Mouse (Mus musculus) forebrain, embryonic 16.5 days (tissue): ENCODE data around the gene Ypel1. TPM values are rescaled to one million over a fixed set of nuclear protein-coding genes. Genes with fewer than 3 reads are reported as not detected.

Experiments used
- ATAC-seq: fragments of 200-750 bp; cut with Nextera tagmentation; 2 replicates; pipeline ENCODE4 v1.8.0; 2017; ENCODE audit warnings: mild to moderate bottlenecking, moderate library complexity
- H3K27ac ChIP-seq: fragments of 300-500 bp; sonication (generic); 2 replicates; pipeline ENCODE4 v1.5.1; 2014; ENCODE audit warnings: low read length, control low read depth
- H3K27me3 ChIP-seq: fragments of 300-500 bp; sonication (generic); replicated peaks from 2 replicates; pipeline ENCODE4 v1.6.1; 2014; ENCODE audit warnings: low read length; ENCODE audit not compliant: control insufficient read depth, insufficient read depth
- H3K36me3 ChIP-seq: fragments of 300-500 bp; sonication (generic); 2 replicates; pipeline ENCODE4 v1.6.1; 2014; ENCODE audit not compliant: control insufficient read depth, insufficient read depth
- H3K4me1 ChIP-seq: fragments of 300-500 bp; sonication (generic); replicated peaks from 2 replicates; pipeline ENCODE4 v1.6.1; 2014; ENCODE audit warnings: low read length; ENCODE audit not compliant: control insufficient read depth, insufficient read depth
- H3K4me2 ChIP-seq: fragments of 300-500 bp; sonication (generic); 2 replicates; pipeline ENCODE4 v1.6.1; 2014; ENCODE audit warnings: mild to moderate bottlenecking, low read length, control low read depth
- H3K4me3 ChIP-seq: fragments of 300-500 bp; sonication (generic); replicated peaks from 2 replicates; pipeline ENCODE4 v1.5.1; 2014; ENCODE audit warnings: mild to moderate bottlenecking, low read length, control low read depth
- H3K9ac ChIP-seq: fragments of 300-500 bp; sonication (generic); replicated peaks from 2 replicates; pipeline ENCODE4 v1.6.1; 2014; ENCODE audit warnings: low read depth, low read length, control low read depth
- H3K9me3 ChIP-seq: fragments of 300-500 bp; sonication (generic); 2 replicates; pipeline ENCODE4 v1.6.1; 2016; ENCODE audit warnings: low read length; ENCODE audit not compliant: control insufficient read depth
- WGBS: fragments of 180-500 bp; shearing (Covaris S2); extraction: QIAGEN DNeasy Blood & Tissue Kit; methylation state at CpG from one replicate; pipeline ENCODE4 v1.1.7; 2014; 5-methylcytosine and 5-hydroxymethylcytosine counted together
- polyA plus RNA-seq: library from polyadenylated mRNA; unstranded; fragments of >200 nt; fragmentation: Nextera tagmentation; extraction: Ambion mirVana; gene quantifications from 2 replicates; pipeline ENCODE4 v1.2.1, GENCODE M21; 2015

Gene Ypel1
- polyA plus RNA-seq, 1 experiment from 2014 or later = 173 TPM

GRCm38 (mm10) chr16:17082121-17082792 lies 12.8 kb downstream of the Ypel1 start:
- no peak overlapping the region for H3K4me2 ChIP-seq
- H3K4me1 ChIP-seq = peaks cover 7% of the 10 kb centered on the region
- H3K27ac ChIP-seq = no peak overlapping the region
- no peaks in the 10 kb centered on the region for H3K9me3 ChIP-seq
- WGBS = 86% methylated on average over 6 of the region's 6 CpGs
- H3K36me3 ChIP-seq = peaks cover 42% of the 10 kb centered on the region
- ATAC-seq = no peak
- no peak overlapping the region for H3K9ac ChIP-seq
- H3K4me3 ChIP-seq = no peak overlapping the region
- H3K27me3 ChIP-seq = no peaks in the 10 kb centered on the region

- no peaks in the 10 kb centered on the region for H3K27me3 ChIP-seq
- ATAC-seq = no peak
- H3K27ac ChIP-seq = no peak overlapping the region
- no peak overlapping the region for H3K4me2 ChIP-seq
- no peak overlapping the region for H3K4me3 ChIP-seq
- H3K36me3 ChIP-seq = peaks cover 58% of the 10 kb centered on the region
- whole genome bisulfite sequencing = 93% methylated on average over 4 of the region's 4 CpGs
- H3K9me3 ChIP-seq = no peaks in the 10 kb centered on the region
- H3K9ac ChIP-seq = no peak overlapping the region
- H3K4me1 ChIP-seq = no peaks in the 10 kb centered on the region
These were observed 16.1 kb downstream of the Ypel1 start for GRCm38 (mm10) chr16:17085636-17086035.

GRCm38 (mm10) chr16:17086241-17086640 lies 16.7 kb downstream of the Ypel1 start:
- Histone ChIP-seq H3K9me3 (no peaks in the 10 kb centered on the region), H3K4me2 (no peak overlapping the region), H3K27ac (no peak overlapping the region), H3K4me3 (no peak overlapping the region), H3K4me1 (no peaks in the 10 kb centered on the region), H3K36me3 (peaks cover 61% of the 10 kb centered on the region), H3K9ac (no peak overlapping the region), H3K27me3 (no peaks in the 10 kb centered on the region)
- WGBS = 89% methylated on average over 3 of the region's 3 CpGs
- no peak for ATAC-seq

- Histone ChIP-seq H3K36me3 (peaks cover 62% of the 10 kb centered on the region), H3K4me2 (no peak overlapping the region), H3K4me1 (no peaks in the 10 kb centered on the region), H3K4me3 (no peak overlapping the region), H3K27me3 (no peaks in the 10 kb centered on the region), H3K9ac (no peak overlapping the region), H3K27ac (no peak overlapping the region), H3K9me3 (no peaks in the 10 kb centered on the region)
- ATAC-seq = no peak
- WGBS = 75% methylated on average over 13 of the region's 13 CpGs
These were observed 17.2 kb downstream of the Ypel1 start for GRCm38 (mm10) chr16:17086669-17087193.

- Histone ChIP-seq H3K4me1 (no peaks in the 10 kb centered on the region), H3K27me3 (no peaks in the 10 kb centered on the region), H3K9me3 (no peaks in the 10 kb centered on the region), H3K9ac (no peak overlapping the region), H3K36me3 (peaks cover 56% of the 10 kb centered on the region), H3K4me2 (no peak overlapping the region), H3K4me3 (no peak overlapping the region), H3K27ac (no peak overlapping the region)
- ATAC-seq = peak; percentile 27; the same call in 1 of the 2 replicates
- WGBS = 73% methylated on average over 3 of the region's 3 CpGs
These were observed 18.9 kb downstream of the Ypel1 start for GRCm38 (mm10) chr16:17088346-17088745.

- 94% methylated on average over 3 of the region's 3 CpGs for WGBS
These were observed 27.4 kb downstream of the Ypel1 start for GRCm38 (mm10) chr16:17096938-17097337.

GRCm38 (mm10) chr16:17102630-17103220 lies 33.2 kb downstream of the Ypel1 start:
- Histone ChIP-seq H3K4me2 (no peak overlapping the region), H3K4me3 (no peak overlapping the region), H3K4me1 (peaks cover 13% of the 10 kb centered on the region), H3K9ac (no peak overlapping the region), H3K27me3 (no peaks in the 10 kb centered on the region), H3K27ac (no peak overlapping the region), H3K36me3 (peaks cover 19% of the 10 kb centered on the region), H3K9me3 (no peaks in the 10 kb centered on the region)
- ATAC-seq = peak; percentile 62
- 35% methylated on average over 7 of the region's 7 CpGs for WGBS

More at GRCm38 (mm10) chr16:17096938-17097337, 27.4 kb downstream of the Ypel1 start:
- Histone ChIP-seq H3K27me3 (no peaks in the 10 kb centered on the region), H3K4me1 (no peaks in the 10 kb centered on the region), H3K9ac (no peak overlapping the region), H3K4me2 (no peak overlapping the region), H3K4me3 (no peak overlapping the region), H3K36me3 (peaks cover 21% of the 10 kb centered on the region), H3K27ac (no peak overlapping the region), H3K9me3 (no peaks in the 10 kb centered on the region)
- no peak for ATAC-seq

GRCm38 (mm10) chr16:17104600-17104999 lies 35.1 kb downstream of the Ypel1 start:
- H3K4me1 ChIP-seq = peaks cover 16% of the 10 kb centered on the region
- no peak overlapping the region for H3K4me2 ChIP-seq
- no peaks in the 10 kb centered on the region for H3K9me3 ChIP-seq
- no peak overlapping the region for H3K27ac ChIP-seq
- 75% methylated on average over 4 of the region's 4 CpGs for WGBS
- no peak overlapping the region for H3K4me3 ChIP-seq
- no peak for ATAC-seq
- peaks cover 16% of the 10 kb centered on the region for H3K36me3 ChIP-seq
- H3K9ac ChIP-seq = no peak overlapping the region
- no peaks in the 10 kb centered on the region for H3K27me3 ChIP-seq

- ATAC-seq = peak; percentile 95
- Histone ChIP-seq H3K4me1 (peaks cover 12% of the 10 kb centered on the region), H3K27me3 (no peaks in the 10 kb centered on the region), H3K9ac (peak within 1 kb of the TSS; percentile 79), H3K9me3 (no peaks in the 10 kb centered on the region), H3K4me3 (peak within 1 kb of the TSS; percentile 81), H3K36me3 (peaks cover 12% of the 10 kb centered on the region), H3K4me2 (peak within 1 kb of the TSS; percentile 79), H3K27ac (0 out of 2 replicates have a peak within 1 kb of the TSS, but pooled peaks have one; percentile 58)
- WGBS = 8% methylated on average over 37 of the region's 38 CpGs
These were observed 41.6 kb downstream of the Ypel1 start, which contains the start of gene Ppil2 for GRCm38 (mm10) chr16:17110771-17111743. Gene Ppil2, minus strand, starts transcription at chr16:17111257.
